Mouse (Mus musculus): Measurements from ENCODE around the gene Podxl2. TPM values are rescaled to one million over a fixed set of nuclear protein-coding genes. Genes with fewer than 3 reads are reported as not detected.

The Podxl2 gene
- polyA plus RNA-seq, 1 experiment from 2014 or later: 26.4 TPM

DNA sequence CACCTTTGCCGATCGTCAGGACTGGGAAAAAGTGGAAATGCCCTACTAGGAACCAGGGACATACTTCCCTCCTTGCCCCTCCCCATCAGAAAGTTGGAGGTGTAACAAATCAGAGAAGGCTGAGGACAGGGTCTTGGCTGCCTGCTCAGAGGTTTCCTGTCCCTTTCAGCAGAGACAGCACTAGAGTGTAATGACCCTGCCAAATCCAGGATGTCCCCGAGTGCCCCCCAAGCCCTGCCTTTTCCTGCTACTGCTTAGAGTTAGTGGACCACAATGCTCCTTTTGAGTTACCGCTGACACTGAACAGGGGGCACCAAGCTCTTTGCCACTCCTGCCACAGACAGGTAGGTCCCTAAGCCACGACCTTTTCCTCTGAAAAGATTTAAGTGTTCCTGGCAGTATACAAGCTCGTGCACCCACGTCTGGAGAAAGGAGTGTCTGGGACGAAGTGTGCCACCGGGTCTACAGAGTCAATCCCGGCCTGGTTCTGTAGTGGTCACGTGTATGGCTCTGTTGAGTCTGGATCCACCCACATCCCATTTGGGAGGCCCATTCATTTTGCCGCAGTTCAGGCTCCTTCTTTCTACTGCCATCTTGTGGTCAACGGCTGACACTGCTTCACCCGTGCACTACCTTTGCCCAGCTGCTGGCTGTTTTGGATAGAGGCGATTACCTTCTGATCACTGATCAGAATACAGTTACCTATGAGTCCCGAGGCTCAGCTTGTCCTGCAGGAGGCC lies 31.7 kb upstream of the Podxl2 start:
- Histone ChIP-seq H3K4me2 (peak overlapping the region; percentile 39), H3K36me3 (ENCODE audit: control insufficient read depth, insufficient read depth, low read length) (peaks cover 12% of the 10 kb centered on the region), H3K4me1 (ENCODE audit: control insufficient read depth, insufficient read depth, low read length) (peaks cover 28% of the 10 kb centered on the region), H3K27ac (ENCODE audit: low read depth, low read length) (no peak overlapping the region; the same call in 1 of the 2 replicates), H3K4me3 (ENCODE audit: low read depth, low read length) (no peak overlapping the region), H3K9ac (ENCODE audit: low read depth, low read length) (no peak overlapping the region), H3K27me3 (ENCODE audit: control insufficient read depth, insufficient read depth, low read length) (no peaks in the 10 kb centered on the region), H3K9me3 (replicated peaks; ENCODE audit: control insufficient read depth, low read length) (no peaks in the 10 kb centered on the region)
- no peak for ATAC-seq (replicated peaks; ENCODE audit: insufficient number of reproducible peaks, low FRiP score, low TSS enrichment)
- WGBS (ENCODE audit: insufficient replicate concordance): 17% methylated on average over 16 of the region's 16 CpGs

DNA sequence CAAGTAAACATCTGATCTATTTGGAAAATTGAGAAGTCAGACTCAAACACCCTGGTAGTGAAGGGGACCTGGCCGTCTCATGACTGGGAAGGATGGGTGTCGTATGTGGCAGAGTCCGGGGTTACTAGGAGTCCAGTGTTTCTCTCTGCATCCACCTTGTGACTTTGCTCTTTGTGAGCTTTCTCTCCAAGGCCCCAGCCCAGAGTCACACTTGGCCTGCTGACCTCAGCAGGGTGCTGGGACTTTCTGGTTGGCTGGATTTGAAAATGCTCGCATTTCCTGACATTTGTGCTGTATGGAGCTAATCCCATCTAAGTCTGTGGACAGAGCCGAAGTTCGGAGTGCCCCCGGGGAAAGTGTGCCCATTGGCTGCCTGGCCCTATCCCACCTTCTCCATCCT lies 30.2 kb upstream of the Podxl2 start:
- peaks cover 34% of the 10 kb centered on the region for H3K4me1 ChIP-seq (ENCODE audit: control insufficient read depth, insufficient read depth, low read length)

DNA sequence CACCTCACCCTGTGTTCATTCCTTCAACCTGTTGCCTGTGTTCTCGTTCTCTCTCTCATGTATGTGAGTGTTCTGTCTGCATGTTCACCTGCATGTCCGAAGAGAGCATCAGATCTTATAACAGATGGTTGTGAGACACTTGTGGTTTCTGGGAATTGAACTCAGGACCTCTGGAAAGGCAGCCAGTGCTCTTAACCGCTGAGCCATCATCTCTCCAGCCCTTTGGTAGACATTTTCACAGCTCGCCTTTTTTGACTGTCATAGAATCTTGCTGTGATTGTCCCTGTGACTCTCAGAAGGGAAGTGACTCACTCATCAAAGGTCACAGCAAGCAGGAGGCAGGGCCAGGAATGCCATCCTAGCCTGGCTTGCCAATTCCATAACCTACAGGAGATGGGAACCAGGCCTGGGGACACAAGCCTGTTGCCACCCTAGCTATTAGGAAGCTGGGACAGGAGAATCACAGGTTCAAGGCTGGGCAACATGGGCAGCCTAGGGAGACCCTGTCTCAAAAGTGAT lies 29.7 kb upstream of the Podxl2 start:
- ATAC-seq (replicated peaks; ENCODE audit: insufficient number of reproducible peaks, low FRiP score, low TSS enrichment): no peak
- H3K4me2 ChIP-seq: no peak overlapping the region
- H3K27ac ChIP-seq (ENCODE audit: low read depth, low read length): no peak overlapping the region
- H3K9me3 ChIP-seq (replicated peaks; ENCODE audit: control insufficient read depth, low read length): no peaks in the 10 kb centered on the region
- H3K4me3 ChIP-seq (ENCODE audit: low read depth, low read length): no peak overlapping the region
- H3K9ac ChIP-seq (ENCODE audit: low read depth, low read length): no peak overlapping the region
- peaks cover 34% of the 10 kb centered on the region for H3K4me1 ChIP-seq (ENCODE audit: control insufficient read depth, insufficient read depth, low read length)
- H3K27me3 ChIP-seq (ENCODE audit: control insufficient read depth, insufficient read depth, low read length): no peaks in the 10 kb centered on the region
- 84% methylated on average over 4 of the region's 4 CpGs for WGBS (ENCODE audit: insufficient replicate concordance)
- H3K36me3 ChIP-seq (ENCODE audit: control insufficient read depth, insufficient read depth, low read length): peaks cover 2% of the 10 kb centered on the region; the same call in 1 of the 2 replicates

More for the DNA sequence above, 30.2 kb upstream of the Podxl2 start:
- Histone ChIP-seq H3K27me3 (ENCODE audit: control insufficient read depth, insufficient read depth, low read length) (no peaks in the 10 kb centered on the region), H3K9ac (ENCODE audit: low read depth, low read length) (no peak overlapping the region), H3K4me2 (no peak overlapping the region), H3K36me3 (ENCODE audit: control insufficient read depth, insufficient read depth, low read length) (peaks cover 3% of the 10 kb centered on the region), H3K27ac (ENCODE audit: low read depth, low read length) (no peak overlapping the region), H3K9me3 (replicated peaks; ENCODE audit: control insufficient read depth, low read length) (no peaks in the 10 kb centered on the region), H3K4me3 (ENCODE audit: low read depth, low read length) (no peak overlapping the region)
- no peak for ATAC-seq (replicated peaks; ENCODE audit: insufficient number of reproducible peaks, low FRiP score, low TSS enrichment)
- WGBS (ENCODE audit: insufficient replicate concordance): 89% methylated on average over 7 of the region's 7 CpGs

DNA sequence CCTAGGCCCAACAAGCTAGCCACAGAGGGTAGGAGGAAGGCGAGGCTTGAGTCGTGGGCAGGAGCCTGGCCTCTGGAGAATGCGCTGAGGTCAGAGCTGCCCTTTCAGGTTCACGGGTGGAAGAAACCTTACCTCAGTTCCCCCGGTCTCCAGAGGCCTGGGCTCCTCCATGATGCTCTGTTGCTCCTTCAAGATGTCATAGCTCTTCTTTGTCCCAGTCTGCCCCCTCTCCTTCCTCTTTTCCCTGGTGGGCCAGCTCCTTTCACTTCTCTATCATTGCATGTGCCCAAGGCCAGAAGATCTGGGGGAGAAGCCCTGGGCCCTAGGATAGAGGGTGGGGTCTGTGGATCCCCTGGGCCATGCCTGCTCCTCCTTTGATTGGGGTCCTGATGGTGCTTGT lies 28.9 kb upstream of the Podxl2 start:
- H3K9ac ChIP-seq (ENCODE audit: low read depth, low read length): no peak overlapping the region; the same call in 1 of the 2 replicates
- H3K27ac ChIP-seq (ENCODE audit: low read depth, low read length): no peak overlapping the region
- H3K27me3 ChIP-seq (ENCODE audit: control insufficient read depth, insufficient read depth, low read length): no peaks in the 10 kb centered on the region
- H3K9me3 ChIP-seq (replicated peaks; ENCODE audit: control insufficient read depth, low read length): no peaks in the 10 kb centered on the region
- H3K36me3 ChIP-seq (ENCODE audit: control insufficient read depth, insufficient read depth, low read length): peaks cover 2% of the 10 kb centered on the region; the same call in 1 of the 2 replicates
- peak overlapping the region; percentile 64 for H3K4me3 ChIP-seq (ENCODE audit: low read depth, low read length)
- WGBS (ENCODE audit: insufficient replicate concordance): 77% methylated on average over 5 of the region's 5 CpGs
- peak overlapping the region; percentile 68 for H3K4me2 ChIP-seq
- ATAC-seq (replicated peaks; ENCODE audit: insufficient number of reproducible peaks, low FRiP score, low TSS enrichment): no peak
- H3K4me1 ChIP-seq (ENCODE audit: control insufficient read depth, insufficient read depth, low read length): peaks cover 34% of the 10 kb centered on the region

DNA sequence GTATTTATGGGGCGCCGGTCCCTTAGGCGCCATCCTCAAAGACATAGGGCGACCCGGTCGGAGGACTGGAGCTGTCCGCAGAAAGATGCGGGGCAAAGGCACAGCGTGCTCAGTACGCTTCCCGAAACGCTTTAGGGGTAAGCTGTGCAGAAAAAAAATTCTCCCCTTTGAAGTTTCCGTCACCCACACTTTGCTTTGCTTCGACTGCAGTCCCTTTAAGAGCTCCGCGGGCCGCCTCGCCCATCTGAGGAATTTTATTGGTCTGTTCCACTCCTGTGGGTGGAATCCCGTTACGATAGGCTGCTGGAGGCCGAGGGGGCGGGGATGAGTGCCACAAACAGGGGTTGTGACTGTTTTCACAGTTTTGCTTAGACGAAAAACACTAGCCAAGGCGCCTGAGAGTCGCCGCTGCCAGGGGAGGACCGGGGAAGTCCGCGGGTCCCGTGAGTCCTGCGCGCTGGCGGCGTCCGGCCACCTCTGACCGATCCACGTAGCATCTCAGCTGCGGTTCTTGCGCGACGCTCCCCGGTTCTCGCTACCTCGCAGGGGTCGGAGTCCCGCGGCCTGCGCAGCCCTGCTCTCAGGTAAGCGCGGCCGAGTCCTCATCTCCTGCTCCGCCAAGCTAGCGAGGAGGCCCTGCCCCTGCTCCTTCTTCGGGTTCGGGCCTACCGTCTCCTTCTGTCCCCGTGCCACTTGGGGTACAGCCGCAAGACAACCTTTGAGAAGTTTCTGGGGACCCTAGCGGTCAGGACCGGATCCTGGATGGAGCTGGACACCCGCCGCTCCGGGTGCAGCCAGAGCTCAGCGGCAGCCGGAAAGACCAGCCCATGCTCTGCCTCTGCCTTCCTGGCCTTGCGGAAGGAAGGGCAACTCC lies 27.3 kb upstream of the Podxl2 start, which contains the start of gene Tpra1:
Gene Tpra1 (plus strand): TSS at position 305 of the 874 bp plus-strand sequence.
- H3K4me2 ChIP-seq: peak within 1 kb of the TSS; percentile 80
- no peaks in the 10 kb centered on the region for H3K9me3 ChIP-seq (replicated peaks; ENCODE audit: control insufficient read depth, low read length)
- ATAC-seq (replicated peaks; ENCODE audit: insufficient number of reproducible peaks, low FRiP score, low TSS enrichment): peak; percentile 86
- no peaks in the 10 kb centered on the region for H3K27me3 ChIP-seq (ENCODE audit: control insufficient read depth, insufficient read depth, low read length)
- H3K9ac ChIP-seq (ENCODE audit: low read depth, low read length): peak within 1 kb of the TSS; percentile 83
- WGBS (ENCODE audit: insufficient replicate concordance): under 1% methylated on average over 64 of the region's 66 CpGs
- no peaks in the 10 kb centered on the region for H3K36me3 ChIP-seq (ENCODE audit: control insufficient read depth, insufficient read depth, low read length)
- H3K4me3 ChIP-seq (ENCODE audit: low read depth, low read length): peak within 1 kb of the TSS; percentile 64
- peaks cover 36% of the 10 kb centered on the region for H3K4me1 ChIP-seq (ENCODE audit: control insufficient read depth, insufficient read depth, low read length)
- peak within 1 kb of the TSS; percentile 83 for H3K27ac ChIP-seq (ENCODE audit: low read depth, low read length)

DNA sequence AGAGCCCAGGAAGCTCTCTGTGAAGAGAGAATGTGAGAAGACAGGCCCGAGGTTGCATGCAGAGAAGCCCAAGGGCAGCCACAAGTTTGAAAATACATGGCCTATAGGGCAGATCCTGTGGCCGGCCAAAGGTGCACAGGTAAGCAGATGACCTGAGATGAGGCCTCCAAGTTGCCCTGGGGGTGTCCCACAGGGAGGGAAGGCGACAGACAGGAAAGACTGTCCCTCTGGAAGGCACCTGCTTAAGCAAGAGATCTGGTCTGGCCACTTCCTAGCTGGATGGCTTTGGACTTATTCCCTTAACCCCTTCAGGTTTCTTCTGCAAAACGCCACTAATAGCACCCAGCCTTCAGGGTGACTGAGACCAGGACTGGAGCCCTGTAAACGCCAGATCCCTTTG lies 26.6 kb upstream of the Podxl2 start:
- Histone ChIP-seq H3K36me3 (ENCODE audit: control insufficient read depth, insufficient read depth, low read length) (no peaks in the 10 kb centered on the region), H3K4me1 (ENCODE audit: control insufficient read depth, insufficient read depth, low read length) (peaks cover 41% of the 10 kb centered on the region), H3K27ac (ENCODE audit: low read depth, low read length) (peak overlapping the region; percentile 83), H3K27me3 (ENCODE audit: control insufficient read depth, insufficient read depth, low read length) (no peaks in the 10 kb centered on the region), H3K9ac (ENCODE audit: low read depth, low read length) (peak overlapping the region; percentile 71), H3K9me3 (replicated peaks; ENCODE audit: control insufficient read depth, low read length) (no peaks in the 10 kb centered on the region), H3K4me2 (peak overlapping the region; percentile 80), H3K4me3 (ENCODE audit: low read depth, low read length) (peak overlapping the region; percentile 64)
- 0 out of 2 replicates have a peak, but pooled peaks have one; percentile 11 for ATAC-seq (replicated peaks; ENCODE audit: insufficient number of reproducible peaks, low FRiP score, low TSS enrichment)
- 4% methylated on average over 5 of the region's 5 CpGs for WGBS (ENCODE audit: insufficient replicate concordance)

DNA sequence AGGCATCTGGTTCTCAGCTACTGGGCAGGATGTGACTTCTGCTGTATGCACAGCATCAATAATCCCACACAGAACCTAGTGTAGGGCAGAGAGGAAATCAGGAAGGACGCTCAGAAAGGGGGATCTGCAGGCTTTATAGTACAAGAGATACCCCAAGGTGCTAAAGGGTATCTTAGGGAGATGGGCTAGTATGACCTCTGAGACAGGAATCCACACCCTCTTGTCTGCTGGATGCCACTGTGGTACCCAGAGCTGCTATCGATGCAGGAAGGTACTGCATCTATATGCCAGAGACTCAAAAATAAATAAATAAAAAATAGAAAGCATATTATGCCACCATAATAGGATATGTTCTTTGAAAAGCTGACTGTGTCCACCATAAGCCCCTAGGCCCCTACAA lies 24.8 kb upstream of the Podxl2 start:
- Histone ChIP-seq H3K27me3 (ENCODE audit: control insufficient read depth, insufficient read depth, low read length) (no peaks in the 10 kb centered on the region), H3K4me3 (ENCODE audit: low read depth, low read length) (no peak overlapping the region), H3K9me3 (replicated peaks; ENCODE audit: control insufficient read depth, low read length) (no peaks in the 10 kb centered on the region), H3K9ac (ENCODE audit: low read depth, low read length) (no peak overlapping the region), H3K27ac (ENCODE audit: low read depth, low read length) (no peak overlapping the region), H3K4me2 (no peak overlapping the region), H3K4me1 (ENCODE audit: control insufficient read depth, insufficient read depth, low read length) (peaks cover 33% of the 10 kb centered on the region), H3K36me3 (ENCODE audit: control insufficient read depth, insufficient read depth, low read length) (peaks cover 7% of the 10 kb centered on the region)
- 90% methylated on average over 2 of the region's 2 CpGs for WGBS (ENCODE audit: insufficient replicate concordance)
- no peak for ATAC-seq (replicated peaks; ENCODE audit: insufficient number of reproducible peaks, low FRiP score, low TSS enrichment)

DNA sequence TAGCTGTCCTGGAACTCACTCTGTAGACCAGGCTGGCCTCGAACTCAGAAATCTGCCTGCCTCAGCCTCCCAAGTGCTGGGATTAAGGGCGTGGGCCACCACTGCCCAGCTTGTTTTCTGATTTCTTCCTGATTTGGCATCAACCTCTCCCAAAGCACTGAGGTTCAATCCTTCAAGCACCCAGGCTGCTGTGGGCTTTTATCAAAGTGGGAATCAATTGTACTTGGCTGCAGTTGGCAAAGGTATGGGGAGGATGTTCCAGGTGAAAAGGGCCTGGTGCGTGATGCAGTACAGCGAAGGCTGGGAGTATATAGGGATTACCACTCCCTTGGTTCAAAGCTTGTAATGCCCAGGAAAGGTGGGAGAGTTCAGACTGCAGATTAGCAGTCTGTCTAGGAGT lies 24.2 kb upstream of the Podxl2 start:
- 0 out of 2 replicates have a peak overlapping the region, but pooled peaks have one; percentile 39 for H3K9ac ChIP-seq (ENCODE audit: low read depth, low read length)
- peak overlapping the region; percentile 75 for H3K4me2 ChIP-seq
- no peaks in the 10 kb centered on the region for H3K9me3 ChIP-seq (replicated peaks; ENCODE audit: control insufficient read depth, low read length)
- no peaks in the 10 kb centered on the region for H3K27me3 ChIP-seq (ENCODE audit: control insufficient read depth, insufficient read depth, low read length)
- 0 out of 2 replicates have a peak overlapping the region, but pooled peaks have one; percentile 35 for H3K27ac ChIP-seq (ENCODE audit: low read depth, low read length)
- H3K36me3 ChIP-seq (ENCODE audit: control insufficient read depth, insufficient read depth, low read length): peaks cover 12% of the 10 kb centered on the region
- ATAC-seq (replicated peaks; ENCODE audit: insufficient number of reproducible peaks, low FRiP score, low TSS enrichment): no peak
- peaks cover 32% of the 10 kb centered on the region for H3K4me1 ChIP-seq (ENCODE audit: control insufficient read depth, insufficient read depth, low read length)
- WGBS (ENCODE audit: insufficient replicate concordance): 62% methylated on average over 4 of the region's 4 CpGs
- peak overlapping the region; percentile 83; the same call in 1 of the 2 replicates for H3K4me3 ChIP-seq (ENCODE audit: low read depth, low read length)

Data from heart, embryonic 11.5 days (tissue).